Mouse (Mus musculus): Measurements from ENCODE around the gene Rasgef1c. TPM values are rescaled to one million over a fixed set of nuclear protein-coding genes. Genes with fewer than 3 reads are reported as not detected.

The Rasgef1c gene
- polyA plus RNA-seq, 1 experiment from 2014 or later = not detected

DNA sequence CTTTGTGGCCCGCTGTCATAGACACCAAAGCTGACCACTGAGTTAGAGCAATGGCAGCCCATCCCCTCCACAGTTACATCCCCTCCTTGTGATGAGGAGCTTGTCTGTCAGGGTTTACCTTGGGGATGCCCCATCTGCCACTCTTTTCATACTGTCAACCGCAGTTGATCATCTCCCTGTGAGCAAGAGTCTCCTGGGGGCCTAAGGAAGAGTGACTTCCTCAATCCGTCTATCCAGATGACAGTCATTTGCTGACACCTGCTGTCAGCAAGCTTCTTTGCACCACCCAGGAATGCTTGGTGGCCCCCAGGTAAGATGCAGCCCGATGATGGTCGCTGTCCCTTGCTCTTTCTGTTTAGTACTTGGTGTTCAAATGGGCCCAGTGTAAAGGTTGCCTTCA lies 13.2 kb upstream of the Rasgef1c start:
- no peak for ATAC-seq
- no peak overlapping the region for H3K9ac ChIP-seq
- peaks cover 8% of the 10 kb centered on the region for H3K4me1 ChIP-seq
- H3K4me2 ChIP-seq = no peak overlapping the region
- H3K27me3 ChIP-seq (replicated peaks) = no peaks in the 10 kb centered on the region
- peaks cover 47% of the 10 kb centered on the region for H3K36me3 ChIP-seq
- WGBS (ENCODE audit: insufficient replicate concordance) = 72% methylated on average over 5 of the region's 5 CpGs
- H3K4me3 ChIP-seq = no peak overlapping the region
- no peak overlapping the region for H3K27ac ChIP-seq
- H3K9me3 ChIP-seq (replicated peaks) = no peaks in the 10 kb centered on the region

GRCm38 (mm10) chr11:49891993-49892392 lies 9.6 kb upstream of the Rasgef1c start:
- H3K4me3 ChIP-seq = no peak overlapping the region
- H3K9me3 ChIP-seq (replicated peaks) = no peaks in the 10 kb centered on the region
- no peak for ATAC-seq
- H3K9ac ChIP-seq = no peak overlapping the region
- H3K27ac ChIP-seq = no peak overlapping the region
- H3K4me2 ChIP-seq = no peak overlapping the region
- peaks cover 13% of the 10 kb centered on the region for H3K27me3 ChIP-seq (replicated peaks)
- H3K4me1 ChIP-seq = peaks cover 8% of the 10 kb centered on the region
- WGBS (ENCODE audit: insufficient replicate concordance) = 58% methylated on average over 5 of the region's 5 CpGs
- H3K36me3 ChIP-seq = peaks cover 23% of the 10 kb centered on the region; the same call in 1 of the 2 replicates

- H3K27me3 ChIP-seq (replicated peaks) = peaks cover 29% of the 10 kb centered on the region
Observed at GRCm38 (mm10) chr11:49893806-49894205, 7.8 kb upstream of the Rasgef1c start.

DNA sequence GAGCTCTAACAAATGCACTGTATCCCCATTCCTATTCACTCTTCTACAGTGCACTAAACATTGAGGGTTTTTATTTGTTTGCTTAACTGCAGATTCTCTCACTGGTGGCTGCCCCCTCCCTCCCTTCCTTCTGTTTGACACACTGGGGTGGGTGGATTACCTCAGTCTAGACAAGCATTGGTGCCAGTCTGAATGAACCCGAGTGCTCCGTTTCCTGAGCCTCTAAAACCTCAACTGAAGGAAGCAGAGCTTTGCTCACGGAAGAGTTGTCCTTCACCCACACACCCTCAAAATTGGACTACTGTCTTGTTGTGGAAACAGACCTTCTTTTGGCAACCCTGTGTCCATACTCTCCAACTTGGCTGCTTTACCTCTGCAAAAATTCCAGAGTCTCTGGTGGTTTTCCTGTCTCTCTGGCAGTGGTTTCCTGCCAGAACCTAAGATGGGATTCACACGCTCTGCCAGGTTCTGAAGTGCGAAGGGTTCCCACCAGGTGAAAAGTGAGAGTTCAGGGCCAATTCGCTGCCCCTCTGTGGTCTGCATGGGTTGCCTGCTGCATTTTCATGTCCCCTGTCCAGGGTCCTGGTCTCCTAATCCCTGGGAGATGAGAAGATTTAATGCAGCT lies 5.6 kb upstream of the Rasgef1c start:
- no peak for ATAC-seq
- H3K27me3 ChIP-seq (replicated peaks) = peaks cover 52% of the 10 kb centered on the region
- H3K9ac ChIP-seq = no peak overlapping the region
- no peaks in the 10 kb centered on the region for H3K9me3 ChIP-seq (replicated peaks)
- H3K27ac ChIP-seq = no peak overlapping the region
- no peaks in the 10 kb centered on the region for H3K36me3 ChIP-seq
- no peak overlapping the region for H3K4me2 ChIP-seq
- no peak overlapping the region for H3K4me3 ChIP-seq
- WGBS (ENCODE audit: insufficient replicate concordance) = 22% methylated on average over 6 of the region's 6 CpGs
- peaks cover 8% of the 10 kb centered on the region for H3K4me1 ChIP-seq

More at GRCm38 (mm10) chr11:49893806-49894205, 7.8 kb upstream of the Rasgef1c start:
- ATAC-seq = no peak
- Histone ChIP-seq H3K27ac (no peak overlapping the region), H3K36me3 (peaks cover 6% of the 10 kb centered on the region; the same call in 1 of the 2 replicates), H3K9ac (no peak overlapping the region), H3K9me3 (replicated peaks) (no peaks in the 10 kb centered on the region), H3K4me3 (no peak overlapping the region), H3K4me1 (peaks cover 8% of the 10 kb centered on the region), H3K4me2 (no peak overlapping the region)
- 68% methylated on average over 11 of the region's 11 CpGs for WGBS (ENCODE audit: insufficient replicate concordance)

DNA sequence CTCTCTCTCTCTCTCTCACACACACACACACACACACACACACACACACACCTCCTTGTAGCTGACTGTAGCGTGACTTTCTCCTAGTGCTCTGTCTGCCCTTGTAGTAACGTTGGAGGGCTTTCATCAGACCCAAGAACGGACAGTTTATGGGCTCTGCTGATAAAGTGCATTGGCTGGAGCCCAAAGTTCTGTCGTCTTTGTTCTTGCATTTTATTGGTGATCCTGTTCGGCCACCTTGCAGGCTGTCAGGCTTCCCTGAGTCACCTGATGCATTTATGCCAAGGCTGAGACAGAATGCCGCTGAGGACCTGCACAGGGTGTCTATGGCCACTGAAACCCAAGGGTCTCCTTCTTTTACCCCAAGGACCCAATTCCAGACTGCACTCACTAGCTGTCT lies 1.6 kb upstream of the Rasgef1c start:
- no peak overlapping the region for H3K9ac ChIP-seq
- no peaks in the 10 kb centered on the region for H3K36me3 ChIP-seq
- 45% methylated on average over 6 of the region's 6 CpGs for WGBS (ENCODE audit: insufficient replicate concordance)
- H3K9me3 ChIP-seq (replicated peaks) = no peaks in the 10 kb centered on the region
- peaks cover 10% of the 10 kb centered on the region for H3K4me1 ChIP-seq
- H3K27ac ChIP-seq = no peak overlapping the region
- ATAC-seq = no peak
- peaks cover 74% of the 10 kb centered on the region for H3K27me3 ChIP-seq (replicated peaks)
- no peak overlapping the region for H3K4me3 ChIP-seq
- H3K4me2 ChIP-seq = no peak overlapping the region

- Histone ChIP-seq H3K9me3 (replicated peaks) (no peaks in the 10 kb centered on the region), H3K4me3 (peak overlapping the region; percentile 61), H3K4me2 (peak overlapping the region; percentile 78), H3K27me3 (replicated peaks) (peaks cover 70% of the 10 kb centered on the region), H3K9ac (no peak overlapping the region), H3K36me3 (no peaks in the 10 kb centered on the region), H3K27ac (no peak overlapping the region), H3K4me1 (peaks cover 10% of the 10 kb centered on the region)
- ATAC-seq = peak; percentile 32; the same call in 1 of the 2 replicates
- 25% methylated on average over 15 of the region's 15 CpGs for WGBS (ENCODE audit: insufficient replicate concordance)
Observed at GRCm38 (mm10) chr11:49900962-49901658, 525 bp upstream of the Rasgef1c start.

DNA sequence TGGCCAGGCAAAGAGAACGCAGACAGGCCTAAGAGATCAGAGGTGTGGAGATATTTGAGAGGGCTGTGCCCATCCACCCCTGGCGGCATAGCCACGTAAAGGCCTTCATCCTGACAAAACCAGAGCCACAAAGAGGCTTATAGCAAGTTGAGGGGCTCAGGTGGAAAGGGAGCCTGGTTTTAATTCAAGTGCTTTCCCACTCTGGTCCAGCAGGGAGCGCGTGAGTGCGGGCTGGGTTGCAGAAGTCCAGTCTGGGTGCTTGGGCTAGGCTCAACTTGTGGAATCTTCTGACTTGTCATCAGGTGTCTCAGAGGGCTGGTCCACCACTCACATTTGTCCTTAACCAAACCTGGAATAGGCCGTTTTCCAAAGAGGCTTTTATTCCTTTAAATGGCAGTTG lies 1.7 kb downstream of the Rasgef1c start:
- 7% methylated on average over 7 of the region's 7 CpGs for WGBS (ENCODE audit: insufficient replicate concordance)
- Histone ChIP-seq H3K4me3 (no peak overlapping the region), H3K9ac (no peak overlapping the region), H3K9me3 (replicated peaks) (no peaks in the 10 kb centered on the region), H3K27ac (no peak overlapping the region), H3K4me2 (no peak overlapping the region), H3K27me3 (replicated peaks) (peaks cover 53% of the 10 kb centered on the region), H3K4me1 (peaks cover 10% of the 10 kb centered on the region), H3K36me3 (no peaks in the 10 kb centered on the region)
- no peak for ATAC-seq

GRCm38 (mm10) chr11:49918521-49919180 lies 17.0 kb downstream of the Rasgef1c start:
- H3K9ac ChIP-seq = no peak overlapping the region
- H3K4me3 ChIP-seq = no peak overlapping the region
- H3K4me1 ChIP-seq = no peaks in the 10 kb centered on the region
- no peak overlapping the region for H3K4me2 ChIP-seq
- no peaks in the 10 kb centered on the region for H3K36me3 ChIP-seq
- H3K9me3 ChIP-seq (replicated peaks) = no peaks in the 10 kb centered on the region
- WGBS (ENCODE audit: insufficient replicate concordance) = 73% methylated on average over 15 of the region's 15 CpGs
- ATAC-seq = no peak
- no peak overlapping the region for H3K27ac ChIP-seq
- peaks cover 32% of the 10 kb centered on the region for H3K27me3 ChIP-seq (replicated peaks)

DNA sequence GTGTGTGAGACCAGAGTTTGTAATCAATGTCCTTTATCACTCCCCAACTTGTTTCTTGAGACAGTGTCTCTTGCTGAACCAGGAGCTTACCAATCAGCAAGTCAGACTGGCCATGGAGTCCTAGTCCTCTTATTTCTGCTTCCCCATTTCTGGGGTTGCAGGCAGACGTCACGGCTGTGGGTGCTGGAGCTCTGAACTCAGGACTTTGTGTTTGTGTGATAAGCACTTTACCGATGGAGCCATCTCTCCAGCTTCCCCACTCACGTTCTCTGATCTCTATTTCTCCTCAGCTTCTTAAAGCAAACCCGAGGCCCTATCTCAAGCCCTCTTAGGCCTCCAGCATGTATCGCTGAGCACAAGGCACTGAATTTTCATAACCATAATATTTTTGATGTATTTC lies 17.7 kb downstream of the Rasgef1c start:
- H3K4me2 ChIP-seq = no peak overlapping the region
- WGBS (ENCODE audit: insufficient replicate concordance) = 26% methylated on average over 6 of the region's 6 CpGs
- H3K4me1 ChIP-seq = no peaks in the 10 kb centered on the region
- H3K9me3 ChIP-seq (replicated peaks) = no peaks in the 10 kb centered on the region
- no peak for ATAC-seq
- H3K27me3 ChIP-seq (replicated peaks) = peaks cover 30% of the 10 kb centered on the region
- no peak overlapping the region for H3K27ac ChIP-seq
- no peaks in the 10 kb centered on the region for H3K36me3 ChIP-seq
- H3K4me3 ChIP-seq = no peak overlapping the region
- H3K9ac ChIP-seq = no peak overlapping the region

DNA sequence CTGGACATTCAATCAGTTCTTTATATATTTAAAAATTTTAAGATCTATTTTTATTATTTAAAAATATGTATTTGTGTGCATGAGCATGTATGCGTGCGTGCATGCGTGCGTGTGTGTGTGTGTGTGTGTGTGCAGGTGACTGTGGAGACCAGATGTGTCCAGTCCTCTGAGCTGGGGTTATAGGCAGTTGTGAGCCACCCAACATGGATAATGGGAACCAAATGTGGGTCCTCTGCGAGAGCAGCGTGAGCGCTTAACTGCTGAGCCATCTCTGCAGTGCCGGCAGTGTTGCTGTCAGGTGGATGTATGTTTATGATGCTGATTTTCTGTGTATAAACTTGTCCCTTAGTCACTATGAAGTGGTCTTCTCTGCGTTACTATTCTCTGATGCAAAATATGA lies 21.9 kb downstream of the Rasgef1c start:
- ATAC-seq = no peak
- H3K4me1 ChIP-seq = 0 out of 2 replicates have a peak, but pooled peaks cover 6% of the 10 kb centered on the region
- WGBS (ENCODE audit: insufficient replicate concordance) = 82% methylated on average over 9 of the region's 9 CpGs
- H3K27me3 ChIP-seq (replicated peaks) = peaks cover 29% of the 10 kb centered on the region
- no peak overlapping the region for H3K4me3 ChIP-seq
- no peak overlapping the region for H3K4me2 ChIP-seq
- no peak overlapping the region for H3K9ac ChIP-seq
- no peak overlapping the region for H3K27ac ChIP-seq
- H3K36me3 ChIP-seq = no peaks in the 10 kb centered on the region
- no peaks in the 10 kb centered on the region for H3K9me3 ChIP-seq (replicated peaks)

DNA sequence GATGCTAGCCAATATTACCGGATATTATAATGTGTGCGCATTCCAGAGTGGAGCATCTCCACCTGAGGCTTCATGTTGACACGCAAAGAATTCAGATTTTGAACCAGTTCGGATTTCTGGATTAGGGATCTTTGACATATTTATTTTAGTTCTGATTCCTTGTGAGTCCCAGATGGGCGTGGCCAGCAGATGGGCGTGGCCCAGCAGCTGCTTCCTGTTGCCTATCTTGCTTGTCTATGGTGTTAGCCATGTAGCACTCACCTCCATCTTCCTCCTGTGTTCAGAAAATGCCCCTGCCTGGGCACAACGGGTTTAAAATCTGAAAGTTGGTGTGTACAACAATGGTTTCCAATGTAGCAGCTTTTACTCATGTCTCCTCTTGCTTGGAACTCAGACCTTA lies 24.5 kb downstream of the Rasgef1c start:
- ATAC-seq = no peak
- H3K4me1 ChIP-seq = 0 out of 2 replicates have a peak, but pooled peaks cover 6% of the 10 kb centered on the region
- H3K27ac ChIP-seq = no peak overlapping the region
- H3K9ac ChIP-seq = no peak overlapping the region
- no peaks in the 10 kb centered on the region for H3K36me3 ChIP-seq
- H3K9me3 ChIP-seq (replicated peaks) = no peaks in the 10 kb centered on the region
- no peak overlapping the region for H3K4me2 ChIP-seq
- WGBS (ENCODE audit: insufficient replicate concordance) = 52% methylated on average over 7 of the region's 7 CpGs
- no peak overlapping the region for H3K4me3 ChIP-seq
- H3K27me3 ChIP-seq (replicated peaks) = peaks cover 35% of the 10 kb centered on the region

DNA sequence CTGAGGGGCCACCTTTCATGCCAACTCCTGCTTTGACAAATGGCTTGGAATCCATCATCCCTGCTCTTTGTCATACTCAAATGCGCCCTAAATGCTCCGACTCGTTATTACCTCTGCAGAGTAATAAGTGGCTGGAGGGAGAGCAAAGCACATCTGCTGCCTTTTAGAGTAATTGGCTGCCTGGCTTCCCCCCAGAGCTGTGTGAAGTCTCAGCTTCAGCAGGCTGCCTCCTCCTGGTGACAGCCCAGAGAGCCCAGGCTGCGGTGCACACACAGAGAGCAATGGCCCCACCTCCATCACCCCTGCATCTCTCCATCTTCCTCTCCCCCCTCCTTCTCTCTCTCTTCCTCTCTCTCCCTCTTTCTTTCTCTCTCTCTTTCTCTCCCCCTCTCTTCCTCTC lies 25.5 kb downstream of the Rasgef1c start:
- WGBS (ENCODE audit: insufficient replicate concordance) = 41% methylated on average over 4 of the region's 4 CpGs
- no peak for ATAC-seq
- Histone ChIP-seq H3K9me3 (replicated peaks) (no peaks in the 10 kb centered on the region), H3K4me2 (no peak overlapping the region), H3K27ac (no peak overlapping the region), H3K27me3 (replicated peaks) (peaks cover 32% of the 10 kb centered on the region), H3K4me3 (no peak overlapping the region), H3K9ac (no peak overlapping the region), H3K4me1 (0 out of 2 replicates have a peak, but pooled peaks cover 9% of the 10 kb centered on the region), H3K36me3 (no peaks in the 10 kb centered on the region)
